Comparison of ENCODE assay signal across 8 mouse cellular contexts in genomic region chr4:150272725-150273124, GRCm38 (mm10). TPM values are rescaled to one million over a fixed set of nuclear protein-coding genes. Genes with fewer than 3 reads are reported as not detected.
DNase-seq lines count a peak whose midpoint lies in the region; ATAC-seq lines count a peak whose summit lies in the region.

No protein-coding gene starts in this region.

- WGBS in neural tube, embryonic 11.5 days = 10% methylated on average over 9 of the region's 9 CpGs
- WGBS in hindbrain, embryonic 14.5 days = 2% methylated on average over 9 of the region's 9 CpGs
- 8% methylated on average over 9 of the region's 9 CpGs for WGBS in limb, embryonic 12.5 days
- 2% methylated on average over 9 of the region's 9 CpGs for WGBS in midbrain, embryonic 14.5 days

- no peaks in the 10 kb centered on the region for H3K36me3 ChIP-seq in neural tube, embryonic 11.5 days (ENCODE audit: control insufficient read depth, insufficient read depth, low read length)
- H3K36me3 ChIP-seq in hindbrain, embryonic 14.5 days (replicated peaks; ENCODE audit: control insufficient read depth, insufficient read depth) = no peaks in the 10 kb centered on the region
- no peaks in the 10 kb centered on the region for H3K36me3 ChIP-seq in limb, embryonic 12.5 days
- no peaks in the 10 kb centered on the region for H3K36me3 ChIP-seq in midbrain, embryonic 14.5 days (ENCODE audit: control insufficient read depth, insufficient read depth, low read length)

- peak overlapping the region; percentile 26; the same call in 1 of the 2 replicates for H3K9ac ChIP-seq in neural tube, embryonic 11.5 days (ENCODE audit: low read length)
- H3K9ac ChIP-seq in hindbrain, embryonic 14.5 days = no peak overlapping the region
- H3K9ac ChIP-seq in limb, embryonic 12.5 days (replicated peaks) = no peak overlapping the region
- H3K9ac ChIP-seq in midbrain, embryonic 14.5 days (replicated peaks; ENCODE audit: low read length) = no peak overlapping the region; the same call in 1 of the 2 replicates

- H3K27ac ChIP-seq in neural tube, embryonic 11.5 days (ENCODE audit: low read depth, low read length) = 0 out of 2 replicates have a peak overlapping the region, but pooled peaks have one; percentile 34
- H3K27ac ChIP-seq in hindbrain, embryonic 14.5 days = peak overlapping the region; percentile 72
- peak overlapping the region; percentile 60 for H3K27ac ChIP-seq in limb, embryonic 12.5 days
- peak overlapping the region; percentile 73 for H3K27ac ChIP-seq in midbrain, embryonic 14.5 days (replicated peaks; ENCODE audit: low read depth, low read length)

- peak overlapping the region; percentile 16; the same call in 1 of the 2 replicates for H3K4me2 ChIP-seq in neural tube, embryonic 11.5 days (ENCODE audit: low read depth)
- peak overlapping the region; percentile 9 for H3K4me2 ChIP-seq in hindbrain, embryonic 14.5 days (replicated peaks)
- H3K4me2 ChIP-seq in limb, embryonic 12.5 days = peak overlapping the region; percentile 20
- H3K4me2 ChIP-seq in midbrain, embryonic 14.5 days (ENCODE audit: low read length) = peak overlapping the region; percentile 0; the same call in 1 of the 2 replicates

- no peaks in the 10 kb centered on the region for H3K27me3 ChIP-seq in neural tube, embryonic 11.5 days (ENCODE audit: control insufficient read depth, insufficient read depth, low read length)
- no peaks in the 10 kb centered on the region for H3K27me3 ChIP-seq in hindbrain, embryonic 14.5 days (ENCODE audit: control insufficient read depth, insufficient read depth, low read length)
- no peaks in the 10 kb centered on the region for H3K27me3 ChIP-seq in limb, embryonic 12.5 days
- no peaks in the 10 kb centered on the region for H3K27me3 ChIP-seq in midbrain, embryonic 14.5 days (ENCODE audit: control insufficient read depth, insufficient read depth, low read length)

- H3K4me3 ChIP-seq in neural tube, embryonic 11.5 days (ENCODE audit: low read depth, low read length) = no peak overlapping the region
- no peak overlapping the region for H3K4me3 ChIP-seq in hindbrain, embryonic 14.5 days (replicated peaks; ENCODE audit: low read length)
- no peak overlapping the region for H3K4me3 ChIP-seq in limb, embryonic 12.5 days (replicated peaks)
- H3K4me3 ChIP-seq in midbrain, embryonic 14.5 days (replicated peaks; ENCODE audit: low read depth, low read length) = no peak overlapping the region

- H3K4me1 ChIP-seq in neural tube, embryonic 11.5 days (ENCODE audit: control insufficient read depth, insufficient read depth, low read length) = 0 out of 2 replicates have a peak, but pooled peaks cover 7% of the 10 kb centered on the region
- H3K4me1 ChIP-seq in hindbrain, embryonic 14.5 days (replicated peaks; ENCODE audit: control insufficient read depth, insufficient read depth, low read length) = peaks cover 14% of the 10 kb centered on the region
- H3K4me1 ChIP-seq in limb, embryonic 12.5 days (replicated peaks) = peaks cover 37% of the 10 kb centered on the region
- peaks cover 15% of the 10 kb centered on the region; the same call in 1 of the 2 replicates for H3K4me1 ChIP-seq in midbrain, embryonic 14.5 days (ENCODE audit: control insufficient read depth, insufficient read depth, low read length)

- DNase-seq in neural tube, embryonic 11.5 days (ENCODE audit: low spot score) = peak; percentile 57
- DNase-seq in neural tube, embryonic 10.5 days (ENCODE audit: extremely low spot score, low spot score) = no peak
- DNase-seq in gastrocnemius, adult 18-20 months (ENCODE audit: low spot score) = peak; percentile 55
- peak; percentile 64 for DNase-seq in hindbrain, embryonic 14.5 days (ENCODE audit: low spot score)
- peak; percentile 81 for DNase-seq in midbrain, embryonic 14.5 days
- DNase-seq in adrenal gland, postnatal 4 days (ENCODE audit: low spot score in 2 of 2) = no peak
- no peak for DNase-seq in adrenal gland, adult 8-10 months

- peak; percentile 50; the same call in 1 of the 2 replicates for ATAC-seq in neural tube, embryonic 11.5 days (ENCODE audit: insufficient read depth, low FRiP score, low TSS enrichment)
- ATAC-seq in hindbrain, embryonic 14.5 days (ENCODE audit: low FRiP score) = peak; percentile 62
- no peak for ATAC-seq in limb, embryonic 12.5 days (ENCODE audit: insufficient number of reproducible peaks, insufficient read depth, low FRiP score, low TSS enrichment, low read depth)
- peak; percentile 68; the same call in 1 of the 2 replicates for ATAC-seq in midbrain, embryonic 14.5 days (ENCODE audit: low FRiP score, low TSS enrichment)

- H3K9me3 ChIP-seq in neural tube, embryonic 11.5 days (ENCODE audit: control insufficient read depth, low read length) = no peaks in the 10 kb centered on the region
- H3K9me3 ChIP-seq in hindbrain, embryonic 14.5 days (ENCODE audit: control insufficient read depth, low read length) = no peaks in the 10 kb centered on the region
- H3K9me3 ChIP-seq in limb, embryonic 12.5 days = no peaks in the 10 kb centered on the region
- no peaks in the 10 kb centered on the region for H3K9me3 ChIP-seq in midbrain, embryonic 14.5 days (ENCODE audit: control insufficient read depth, low read length)

RNA-seq across cellular contexts. Expression of gene Rere, which starts 8.7 kb away (rescaled TPM):
- 51.5 and 52.0 TPM in 2 replicates for polyA plus RNA-seq in neural tube, embryonic 11.5 days (2014; fragmentation: Nextera tagmentation; extraction: Ambion mirVana)
- total RNA-seq in gastrocnemius, adult 18-20 months (2021) = 10 to 100 TPM; 66.1 to 70.4 TPM
- polyA plus RNA-seq in hindbrain, embryonic 14.5 days (2014; fragmentation: Nextera tagmentation; extraction: Ambion mirVana) = 44.4 and 46.8 TPM in 2 replicates
- polyA plus RNA-seq in limb, embryonic 12.5 days (2016; fragmentation: Nextera tagmentation; extraction: Ambion mirVana) = 31.4 and 35.4 TPM in 2 replicates
- 37.6 and 48.6 TPM in 2 replicates for polyA plus RNA-seq in midbrain, embryonic 14.5 days (2014; fragmentation: Nextera tagmentation; extraction: Ambion mirVana)
- total RNA-seq in adrenal gland, postnatal 4 days (2021) = 100 to 1,000 TPM; 150 to 160 TPM
- total RNA-seq in adrenal gland, adult 8-10 months (2022) = 100 to 1,000 TPM; 108 to 187 (median 139) TPM

RNA-seq across cellular contexts. Expression of gene Eno1, which starts 36.2 kb away (rescaled TPM):
- polyA plus RNA-seq in neural tube, embryonic 11.5 days (2014; fragmentation: Nextera tagmentation; extraction: Ambion mirVana) = 1,923 and 1,983 TPM in 2 replicates
- total RNA-seq in gastrocnemius, adult 18-20 months (2021) = 10 to 100 TPM; 59.3 to 62.6 TPM
- 955 and 1,038 TPM in 2 replicates for polyA plus RNA-seq in hindbrain, embryonic 14.5 days (2014; fragmentation: Nextera tagmentation; extraction: Ambion mirVana)
- 1,793 and 1,872 TPM in 2 replicates for polyA plus RNA-seq in limb, embryonic 12.5 days (2016; fragmentation: Nextera tagmentation; extraction: Ambion mirVana)
- polyA plus RNA-seq in midbrain, embryonic 14.5 days (2014; fragmentation: Nextera tagmentation; extraction: Ambion mirVana) = 935 and 972 TPM in 2 replicates
- 100 to 1,000 TPM; 259 to 261 TPM for total RNA-seq in adrenal gland, postnatal 4 days (2021)
- total RNA-seq in adrenal gland, adult 8-10 months (2022) = 100 to 1,000 TPM; 203 to 424 (median 307) TPM

Comparison
In these comparisons a context has a peak if more than half of its experiments do, and no peak if none do; other contexts are left out.
1. DNase-seq: peak in neural tube, embryonic 11.5 days (single experiment), gastrocnemius, adult 18-20 months (single experiment), hindbrain, embryonic 14.5 days (single experiment) and midbrain, embryonic 14.5 days (single experiment); none in neural tube, embryonic 10.5 days (single experiment), adrenal gland, postnatal 4 days (0 of 2) and adrenal gland, adult 8-10 months (single experiment).
2. Peak in every context shown above with its lines, with median percentiles within 50 percentile points of each other: H3K27ac ChIP-seq and H3K4me2 ChIP-seq.